Mouse (Mus musculus) embryonic facial prominence, embryonic 15.5 days (tissue): ENCODE measurements around the gene Tmigd1. TPM values are rescaled to one million over a fixed set of nuclear protein-coding genes. Genes with fewer than 3 reads are reported as not detected.

ENCODE experiments used
- ATAC-seq: fragments of 200-750 bp; cut with Nextera tagmentation; 2 replicates; pipeline ENCODE4 v1.8.0; 2017; ENCODE audit warnings: low read depth, moderate TSS enrichment; ENCODE audit not compliant: insufficient number of reproducible peaks, low FRiP score, low TSS enrichment
- H3K27ac ChIP-seq: fragments of 300-500 bp; sonication (generic); replicated peaks from 2 replicates; pipeline ENCODE4 v1.5.1; 2015; ENCODE audit warnings: mild to moderate bottlenecking, inconsistent platforms
- H3K27me3 ChIP-seq: fragments of 300-500 bp; sonication (generic); 2 replicates; pipeline ENCODE4 v1.6.1; 2015; ENCODE audit warnings: inconsistent platforms
- H3K36me3 ChIP-seq: fragments of 300-500 bp; sonication (generic); 2 replicates; pipeline ENCODE4 v1.6.1; 2015; ENCODE audit warnings: mild to moderate bottlenecking, inconsistent platforms
- H3K4me1 ChIP-seq: fragments of 300-500 bp; sonication (generic); 2 replicates; pipeline ENCODE4 v1.6.1; 2015; ENCODE audit warnings: inconsistent platforms
- H3K4me2 ChIP-seq: fragments of 300-500 bp; sonication (generic); replicated peaks from 2 replicates; pipeline ENCODE4 v1.6.1; 2015; ENCODE audit warnings: mild to moderate bottlenecking, inconsistent platforms
- H3K4me3 ChIP-seq: fragments of 300-500 bp; sonication (generic); replicated peaks from 2 replicates; pipeline ENCODE4 v1.5.1; 2015; ENCODE audit warnings: mild to moderate bottlenecking, inconsistent platforms
- H3K9ac ChIP-seq: fragments of 300-500 bp; sonication (generic); 2 replicates; pipeline ENCODE4 v1.6.1; 2015; ENCODE audit warnings: inconsistent platforms
- H3K9me3 ChIP-seq: fragments of 300-500 bp; sonication (generic); replicated peaks from 2 replicates; pipeline ENCODE4 v1.6.1; 2016; ENCODE audit warnings: inconsistent platforms
- WGBS: fragments of 180-500 bp; shearing (Covaris S2); methylation state at CpG from one replicate; pipeline ENCODE4 v1.1.7; 2015; 5-methylcytosine and 5-hydroxymethylcytosine counted together
- polyA plus RNA-seq: library from polyadenylated mRNA; unstranded; fragments of >200 nt; fragmentation: Nextera tagmentation; extraction: Ambion mirVana; gene quantifications from 2 replicates; pipeline ENCODE4 v1.2.1, GENCODE M21; 2015

The Tmigd1 gene
- polyA plus RNA-seq, 1 experiment from 2014 or later = 1.8 TPM

- Histone ChIP-seq H3K36me3 (no peaks in the 10 kb centered on the region), H3K9ac (no peak overlapping the region), H3K27me3 (no peaks in the 10 kb centered on the region), H3K27ac (no peak overlapping the region), H3K4me2 (no peak overlapping the region), H3K4me1 (no peaks in the 10 kb centered on the region), H3K9me3 (no peaks in the 10 kb centered on the region), H3K4me3 (no peak overlapping the region)
- WGBS = 53% methylated on average over 5 of the region's 5 CpGs
- no peak for ATAC-seq
These were observed 17.5 kb upstream of the Tmigd1 start for GRCm38 (mm10) chr11:76884451-76884850.

GRCm38 (mm10) chr11:76889339-76890164, 12.4 kb upstream of the Tmigd1 start:
- peaks cover 4% of the 10 kb centered on the region; the same call in 1 of the 2 replicates for H3K4me1 ChIP-seq
- WGBS = 53% methylated on average over 10 of the region's 10 CpGs
- no peaks in the 10 kb centered on the region for H3K27me3 ChIP-seq
- H3K4me3 ChIP-seq = no peak overlapping the region
- H3K27ac ChIP-seq = no peak overlapping the region
- no peak overlapping the region for H3K9ac ChIP-seq
- H3K4me2 ChIP-seq = no peak overlapping the region
- ATAC-seq = no peak
- H3K9me3 ChIP-seq = no peaks in the 10 kb centered on the region
- H3K36me3 ChIP-seq = no peaks in the 10 kb centered on the region

GRCm38 (mm10) chr11:76891171-76891570, 10.8 kb upstream of the Tmigd1 start:
- Histone ChIP-seq H3K4me3 (no peak overlapping the region), H3K4me2 (no peak overlapping the region), H3K27ac (no peak overlapping the region), H3K9ac (no peak overlapping the region), H3K27me3 (no peaks in the 10 kb centered on the region), H3K4me1 (peaks cover 4% of the 10 kb centered on the region; the same call in 1 of the 2 replicates), H3K36me3 (no peaks in the 10 kb centered on the region), H3K9me3 (no peaks in the 10 kb centered on the region)
- WGBS = 80% methylated on average over 7 of the region's 7 CpGs
- ATAC-seq = no peak

- H3K4me2 ChIP-seq = no peak overlapping the region
- H3K9ac ChIP-seq = no peak overlapping the region
- peaks cover 4% of the 10 kb centered on the region; the same call in 1 of the 2 replicates for H3K4me1 ChIP-seq
- ATAC-seq = no peak
- H3K27ac ChIP-seq = no peak overlapping the region
- H3K36me3 ChIP-seq = no peaks in the 10 kb centered on the region
- H3K27me3 ChIP-seq = no peaks in the 10 kb centered on the region
- no peaks in the 10 kb centered on the region for H3K9me3 ChIP-seq
- no peak overlapping the region for H3K4me3 ChIP-seq
- WGBS = 71% methylated on average over 4 of the region's 4 CpGs
These were observed 10.1 kb upstream of the Tmigd1 start for GRCm38 (mm10) chr11:76891738-76892349.

- WGBS = 85% methylated on average over 3 of the region's 3 CpGs
- H3K4me3 ChIP-seq = no peak overlapping the region
- H3K27me3 ChIP-seq = no peaks in the 10 kb centered on the region
- ATAC-seq = no peak
- no peaks in the 10 kb centered on the region for H3K9me3 ChIP-seq
- no peaks in the 10 kb centered on the region for H3K36me3 ChIP-seq
- no peak overlapping the region for H3K4me2 ChIP-seq
- H3K4me1 ChIP-seq = peaks cover 4% of the 10 kb centered on the region; the same call in 1 of the 2 replicates
- no peak overlapping the region for H3K27ac ChIP-seq
- no peak overlapping the region for H3K9ac ChIP-seq
These were observed 9.0 kb upstream of the Tmigd1 start for GRCm38 (mm10) chr11:76892972-76893371.

- no peaks in the 10 kb centered on the region for H3K27me3 ChIP-seq
- no peaks in the 10 kb centered on the region for H3K36me3 ChIP-seq
- H3K4me1 ChIP-seq = peaks cover 4% of the 10 kb centered on the region; the same call in 1 of the 2 replicates
- H3K9ac ChIP-seq = no peak overlapping the region
- H3K27ac ChIP-seq = no peak overlapping the region; the same call in 1 of the 2 replicates
- no peaks in the 10 kb centered on the region for H3K9me3 ChIP-seq
- 24% methylated on average over 4 of the region's 4 CpGs for WGBS
- H3K4me3 ChIP-seq = no peak overlapping the region
- no peak overlapping the region for H3K4me2 ChIP-seq
- ATAC-seq = 0 out of 2 replicates have a peak, but pooled peaks have one; percentile 7
These were observed 8.4 kb upstream of the Tmigd1 start for GRCm38 (mm10) chr11:76893570-76893969.

- WGBS = 39% methylated on average over 5 of the region's 5 CpGs
- no peak for ATAC-seq
- Histone ChIP-seq H3K4me2 (no peak overlapping the region), H3K36me3 (no peaks in the 10 kb centered on the region), H3K27me3 (no peaks in the 10 kb centered on the region), H3K27ac (no peak overlapping the region; the same call in 1 of the 2 replicates), H3K4me1 (peaks cover 4% of the 10 kb centered on the region; the same call in 1 of the 2 replicates), H3K9me3 (no peaks in the 10 kb centered on the region), H3K9ac (no peak overlapping the region), H3K4me3 (no peak overlapping the region)
These were observed 7.7 kb upstream of the Tmigd1 start for GRCm38 (mm10) chr11:76894240-76894639.

- H3K9me3 ChIP-seq = no peaks in the 10 kb centered on the region
- no peak overlapping the region for H3K27ac ChIP-seq
- no peak for ATAC-seq
- no peaks in the 10 kb centered on the region for H3K27me3 ChIP-seq
- H3K36me3 ChIP-seq = no peaks in the 10 kb centered on the region
- no peak overlapping the region for H3K4me3 ChIP-seq
- H3K4me1 ChIP-seq = peaks cover 4% of the 10 kb centered on the region; the same call in 1 of the 2 replicates
- H3K4me2 ChIP-seq = no peak overlapping the region
- WGBS = 60% methylated on average over 6 of the region's 6 CpGs
- H3K9ac ChIP-seq = no peak overlapping the region
These were observed 5.6 kb upstream of the Tmigd1 start for GRCm38 (mm10) chr11:76896360-76896759.

GRCm38 (mm10) chr11:76897126-76897525, 4.8 kb upstream of the Tmigd1 start:
- Histone ChIP-seq H3K27ac (no peak overlapping the region), H3K27me3 (no peaks in the 10 kb centered on the region), H3K4me2 (no peak overlapping the region), H3K9me3 (no peaks in the 10 kb centered on the region), H3K36me3 (no peaks in the 10 kb centered on the region), H3K4me3 (no peak overlapping the region), H3K9ac (no peak overlapping the region), H3K4me1 (peaks cover 4% of the 10 kb centered on the region; the same call in 1 of the 2 replicates)
- ATAC-seq = no peak
- 56% methylated on average over 1 of the region's 1 CpGs for WGBS

- Histone ChIP-seq H3K27ac (no peak overlapping the region), H3K4me1 (peaks cover 4% of the 10 kb centered on the region; the same call in 1 of the 2 replicates), H3K27me3 (no peaks in the 10 kb centered on the region), H3K4me3 (no peak overlapping the region), H3K9me3 (no peaks in the 10 kb centered on the region), H3K4me2 (no peak overlapping the region), H3K36me3 (no peaks in the 10 kb centered on the region), H3K9ac (no peak overlapping the region)
- WGBS = 49% methylated on average over 3 of the region's 3 CpGs
- no peak for ATAC-seq
These were observed 4.1 kb upstream of the Tmigd1 start for GRCm38 (mm10) chr11:76897871-76898270.

GRCm38 (mm10) chr11:76898751-76899150, 3.2 kb upstream of the Tmigd1 start:
- Histone ChIP-seq H3K9me3 (no peaks in the 10 kb centered on the region), H3K27ac (no peak overlapping the region), H3K36me3 (no peaks in the 10 kb centered on the region), H3K4me2 (no peak overlapping the region), H3K4me3 (no peak overlapping the region), H3K9ac (no peak overlapping the region), H3K4me1 (peaks cover 1% of the 10 kb centered on the region; the same call in 1 of the 2 replicates), H3K27me3 (no peaks in the 10 kb centered on the region)
- ATAC-seq = no peak
- WGBS = 89% methylated on average over 3 of the region's 3 CpGs
